Mouse (Mus musculus) liver, adult 2 months (tissue): ENCODE measurements at regions not wholly inside any gene's neighbourhood (a gene's known extent, or its start where the extent isn't known, plus 50 kb on each side); places are given as distances from the start of the nearest gene placed in this dataset.

Source experiments
- CTCF ChIP-seq: fragments of 200-500 bp; IDR thresholded peaks from 2 replicates; pipeline ENCODE4 v1.5.1; 2011; ENCODE audit warnings: low read depth, low read length, control low read depth
- POLR2A ChIP-seq: fragments of 200-500 bp; IDR thresholded peaks from 2 replicates; pipeline ENCODE4 v1.6.1; 2011; ENCODE audit warnings: low read length, control low read depth; ENCODE audit not compliant: insufficient read depth; ENCODE audit errors: extremely low read depth

GRCm38 (mm10) chr2:71654817-71655503 is 90.5 kb upstream of the Itga6 start:
- no peak for TF ChIP-seq POLR2A
- TF ChIP-seq CTCF = no peak
